Mouse (Mus musculus): Measurements from ENCODE around the gene Acox2. TPM values are rescaled to one million over a fixed set of nuclear protein-coding genes. Genes with fewer than 3 reads are reported as not detected.

Gene Acox2
- polyA plus RNA-seq, 1 experiment from 2014 or later: not detected

- H3K4me2 ChIP-seq (replicated peaks): no peak overlapping the region
- H3K9ac ChIP-seq (replicated peaks): no peak overlapping the region
- H3K27me3 ChIP-seq: no peaks in the 10 kb centered on the region
- no peak overlapping the region for H3K4me3 ChIP-seq
- no peak overlapping the region for H3K27ac ChIP-seq (replicated peaks)
- H3K9me3 ChIP-seq: no peaks in the 10 kb centered on the region
- peaks cover 32% of the 10 kb centered on the region for H3K4me1 ChIP-seq
- peaks cover 7% of the 10 kb centered on the region for H3K36me3 ChIP-seq
- 61% methylated on average over 7 of the region's 7 CpGs for WGBS
- ATAC-seq (replicated peaks): no peak
These were observed 38.8 kb downstream of the Acox2 start for GRCm38 (mm10) chr14:8220306-8220705.

- H3K4me3 ChIP-seq: no peak overlapping the region
- H3K4me1 ChIP-seq: peaks cover 37% of the 10 kb centered on the region
- no peaks in the 10 kb centered on the region for H3K9me3 ChIP-seq
- no peak overlapping the region for H3K9ac ChIP-seq (replicated peaks)
- no peak for ATAC-seq (replicated peaks)
- H3K27ac ChIP-seq (replicated peaks): no peak overlapping the region
- 49% methylated on average over 11 of the region's 11 CpGs for WGBS
- no peaks in the 10 kb centered on the region for H3K27me3 ChIP-seq
- H3K36me3 ChIP-seq: peaks cover 7% of the 10 kb centered on the region
- H3K4me2 ChIP-seq (replicated peaks): no peak overlapping the region
These were observed 39.3 kb downstream of the Acox2 start for GRCm38 (mm10) chr14:8219876-8220275.

GRCm38 (mm10) chr14:8218730-8219380 is 40.3 kb downstream of the Acox2 start:
- H3K27ac ChIP-seq (replicated peaks): peak overlapping the region; percentile 50

GRCm38 (mm10) chr14:8218238-8218637 is 40.9 kb downstream of the Acox2 start:
- Histone ChIP-seq H3K27me3 (no peaks in the 10 kb centered on the region), H3K4me2 (replicated peaks) (peak overlapping the region; percentile 7), H3K4me3 (no peak overlapping the region), H3K9ac (replicated peaks) (no peak overlapping the region), H3K36me3 (peaks cover 7% of the 10 kb centered on the region), H3K27ac (replicated peaks) (peak overlapping the region; percentile 50), H3K4me1 (peaks cover 42% of the 10 kb centered on the region), H3K9me3 (no peaks in the 10 kb centered on the region)
- no peak for ATAC-seq (replicated peaks)
- WGBS: 18% methylated on average over 7 of the region's 7 CpGs

More at GRCm38 (mm10) chr14:8218730-8219380, 40.3 kb downstream of the Acox2 start:
- Histone ChIP-seq H3K9me3 (no peaks in the 10 kb centered on the region), H3K27me3 (no peaks in the 10 kb centered on the region), H3K36me3 (peaks cover 7% of the 10 kb centered on the region), H3K9ac (replicated peaks) (no peak overlapping the region), H3K4me2 (replicated peaks) (peak overlapping the region; percentile 7), H3K4me3 (no peak overlapping the region), H3K4me1 (peaks cover 40% of the 10 kb centered on the region)
- ATAC-seq (replicated peaks): peak; percentile 1; the same call in 1 of the 2 replicates
- 6% methylated on average over 10 of the region's 10 CpGs for WGBS

- Histone ChIP-seq H3K36me3 (no peaks in the 10 kb centered on the region), H3K4me1 (peaks cover 42% of the 10 kb centered on the region), H3K9me3 (no peaks in the 10 kb centered on the region), H3K27ac (replicated peaks) (no peak overlapping the region), H3K27me3 (no peaks in the 10 kb centered on the region), H3K4me2 (replicated peaks) (peak overlapping the region; percentile 65), H3K4me3 (peak overlapping the region; percentile 62), H3K9ac (replicated peaks) (no peak overlapping the region)
- 52% methylated on average over 5 of the region's 5 CpGs for WGBS
- no peak for ATAC-seq (replicated peaks)
These were observed 43.1 kb downstream of the Acox2 start for GRCm38 (mm10) chr14:8216100-8216499.

GRCm38 (mm10) chr14:8215208-8215778 is 43.9 kb downstream of the Acox2 start:
- 13% methylated on average over 21 of the region's 21 CpGs for WGBS
- ATAC-seq (replicated peaks): no peak
- Histone ChIP-seq H3K27ac (replicated peaks) (no peak overlapping the region), H3K4me3 (peak overlapping the region; percentile 62), H3K9ac (replicated peaks) (0 out of 2 replicates have a peak overlapping the region, but pooled peaks have one; percentile 18), H3K4me1 (peaks cover 42% of the 10 kb centered on the region), H3K36me3 (no peaks in the 10 kb centered on the region), H3K9me3 (no peaks in the 10 kb centered on the region), H3K4me2 (replicated peaks) (peak overlapping the region; percentile 65), H3K27me3 (no peaks in the 10 kb centered on the region)

GRCm38 (mm10) chr14:8214299-8215207 is 44.6 kb downstream of the Acox2 start:
- peak; percentile 77 for ATAC-seq (replicated peaks)
- Histone ChIP-seq H3K27me3 (no peaks in the 10 kb centered on the region), H3K9ac (replicated peaks) (peak overlapping the region; percentile 83), H3K9me3 (no peaks in the 10 kb centered on the region), H3K27ac (replicated peaks) (peak overlapping the region; percentile 94), H3K4me3 (peak overlapping the region; percentile 62), H3K4me2 (replicated peaks) (peak overlapping the region; percentile 65), H3K36me3 (no peaks in the 10 kb centered on the region), H3K4me1 (peaks cover 40% of the 10 kb centered on the region)
- WGBS: 2% methylated on average over 63 of the region's 63 CpGs

GRCm38 (mm10) chr14:8213803-8214224 is 45.3 kb downstream of the Acox2 start, which contains the start of gene Kctd6:
Kctd6 (plus strand) TSS chr14:8214140.
- Histone ChIP-seq H3K9me3 (no peaks in the 10 kb centered on the region), H3K27me3 (no peaks in the 10 kb centered on the region), H3K9ac (replicated peaks) (peak within 1 kb of the TSS; percentile 83), H3K36me3 (no peaks in the 10 kb centered on the region), H3K4me2 (replicated peaks) (peak within 1 kb of the TSS; percentile 65), H3K4me1 (peaks cover 44% of the 10 kb centered on the region), H3K27ac (replicated peaks) (peak within 1 kb of the TSS; percentile 94), H3K4me3 (peak within 1 kb of the TSS; percentile 62)
- WGBS: 0% methylated on average over 43 of the region's 49 CpGs
- ATAC-seq (replicated peaks): peak; percentile 94

- no peak overlapping the region for H3K9ac ChIP-seq (replicated peaks)
- WGBS: 67% methylated on average over 2 of the region's 2 CpGs
- no peaks in the 10 kb centered on the region for H3K27me3 ChIP-seq
- ATAC-seq (replicated peaks): no peak
- H3K27ac ChIP-seq (replicated peaks): no peak overlapping the region
- peaks cover 40% of the 10 kb centered on the region for H3K4me1 ChIP-seq
- no peak overlapping the region for H3K4me3 ChIP-seq
- H3K9me3 ChIP-seq: no peaks in the 10 kb centered on the region
- no peaks in the 10 kb centered on the region for H3K36me3 ChIP-seq
- no peak overlapping the region for H3K4me2 ChIP-seq (replicated peaks)
These were observed 46.2 kb downstream of the Acox2 start for GRCm38 (mm10) chr14:8212996-8213395.

GRCm38 (mm10) chr14:8209896-8210295 is 49.3 kb downstream of the Acox2 start:
- Histone ChIP-seq H3K27me3 (no peaks in the 10 kb centered on the region), H3K4me3 (no peak overlapping the region), H3K36me3 (no peaks in the 10 kb centered on the region), H3K27ac (replicated peaks) (no peak overlapping the region), H3K9me3 (no peaks in the 10 kb centered on the region), H3K4me1 (peaks cover 22% of the 10 kb centered on the region), H3K9ac (replicated peaks) (no peak overlapping the region), H3K4me2 (replicated peaks) (no peak overlapping the region)
- no peak for ATAC-seq (replicated peaks)
- WGBS: 87% methylated on average over 2 of the region's 2 CpGs

- Histone ChIP-seq H3K4me3 (no peak overlapping the region), H3K27me3 (no peaks in the 10 kb centered on the region), H3K4me1 (peaks cover 18% of the 10 kb centered on the region), H3K27ac (replicated peaks) (peak overlapping the region; percentile 63), H3K4me2 (replicated peaks) (no peak overlapping the region), H3K36me3 (no peaks in the 10 kb centered on the region), H3K9me3 (no peaks in the 10 kb centered on the region), H3K9ac (replicated peaks) (no peak overlapping the region)
- WGBS: 49% methylated on average over 3 of the region's 3 CpGs
- peak; percentile 55 for ATAC-seq (replicated peaks)
These were observed 50.3 kb downstream of the Acox2 start for GRCm38 (mm10) chr14:8208876-8209275.

GRCm38 (mm10) chr14:8207543-8207942 is 51.6 kb downstream of the Acox2 start:
- H3K4me3 ChIP-seq: no peak overlapping the region
- no peak overlapping the region for H3K4me2 ChIP-seq (replicated peaks)
- H3K36me3 ChIP-seq: no peaks in the 10 kb centered on the region
- H3K9me3 ChIP-seq: no peaks in the 10 kb centered on the region
- ATAC-seq (replicated peaks): no peak
- no peaks in the 10 kb centered on the region for H3K27me3 ChIP-seq
- peaks cover 16% of the 10 kb centered on the region for H3K4me1 ChIP-seq
- H3K27ac ChIP-seq (replicated peaks): peak overlapping the region; percentile 17; the same call in 1 of the 2 replicates
- no peak overlapping the region for H3K9ac ChIP-seq (replicated peaks)
- 56% methylated on average over 5 of the region's 5 CpGs for WGBS

Measured in forebrain, embryonic 15.5 days (tissue).